Mouse (Mus musculus) midbrain, embryonic 16.5 days (tissue): ENCODE measurements around the gene Ssh1. TPM values are rescaled to one million over a fixed set of nuclear protein-coding genes. Genes with fewer than 3 reads are reported as not detected.

ENCODE experiments used
- ATAC-seq: fragments of 200-750 bp; cut with Nextera tagmentation; 2 replicates; pipeline ENCODE4 v1.8.0; 2017; ENCODE audit warnings: moderate TSS enrichment
- H3K27ac ChIP-seq: fragments of 300-500 bp; sonication (generic); 2 replicates; pipeline ENCODE4 v1.5.1; 2014; ENCODE audit warnings: mild to moderate bottlenecking, low read length, mixed read lengths
- H3K27me3 ChIP-seq: fragments of 300-500 bp; sonication (generic); 2 replicates; pipeline ENCODE4 v1.6.1; 2014; ENCODE audit warnings: low read depth, low read length, mixed read lengths; ENCODE audit not compliant: control insufficient read depth, insufficient read depth
- H3K36me3 ChIP-seq: fragments of 300-500 bp; sonication (generic); 2 replicates; pipeline ENCODE4 v1.6.1; 2014; ENCODE audit warnings: mild to moderate bottlenecking, low read length, moderate library complexity, mixed read lengths; ENCODE audit not compliant: control insufficient read depth, insufficient read depth
- H3K4me1 ChIP-seq: fragments of 300-500 bp; sonication (generic); 2 replicates; pipeline ENCODE4 v1.6.1; 2014; ENCODE audit warnings: mild to moderate bottlenecking, low read length, mixed read lengths; ENCODE audit not compliant: control insufficient read depth, insufficient read depth
- H3K4me2 ChIP-seq: fragments of 300-500 bp; sonication (generic); 2 replicates; pipeline ENCODE4 v1.6.1; 2014; ENCODE audit warnings: mild to moderate bottlenecking, low read length, mixed read lengths
- H3K4me3 ChIP-seq: fragments of 300-500 bp; sonication (generic); 2 replicates; pipeline ENCODE4 v1.5.1; 2014; ENCODE audit warnings: low read depth, mild to moderate bottlenecking, low read length, moderate library complexity, mixed read lengths
- H3K9ac ChIP-seq: fragments of 300-500 bp; sonication (generic); 2 replicates; pipeline ENCODE4 v1.6.1; 2014; ENCODE audit warnings: low read depth, low read length, mixed read lengths
- H3K9me3 ChIP-seq: fragments of 300-500 bp; sonication (generic); replicated peaks from 2 replicates; pipeline ENCODE4 v1.6.1; 2014; ENCODE audit warnings: mild to moderate bottlenecking, low read length, mixed read lengths; ENCODE audit not compliant: control insufficient read depth, poor library complexity, severe bottlenecking
- WGBS: fragments of 180-500 bp; shearing (Covaris S2); extraction: QIAGEN DNeasy Blood & Tissue Kit; methylation state at CpG from one replicate; pipeline ENCODE4 v1.1.7; 2014; 5-methylcytosine and 5-hydroxymethylcytosine counted together
- polyA plus RNA-seq: library from polyadenylated mRNA; unstranded; fragments of >200 nt; fragmentation: Nextera tagmentation; extraction: Ambion mirVana; gene quantifications from 2 replicates; pipeline ENCODE4 v1.2.1, GENCODE M21; 2015

The Ssh1 gene
- 9.4 and 13.7 TPM in 2 replicates for polyA plus RNA-seq

- no peaks in the 10 kb centered on the region for H3K9me3 ChIP-seq
- H3K27me3 ChIP-seq = no peaks in the 10 kb centered on the region
- peak within 1 kb of the TSS; percentile 84 for H3K4me3 ChIP-seq
- peak within 1 kb of the TSS; percentile 93 for H3K9ac ChIP-seq
- peak within 1 kb of the TSS; percentile 89 for H3K4me2 ChIP-seq
- H3K36me3 ChIP-seq = peaks cover 3% of the 10 kb centered on the region; the same call in 1 of the 2 replicates
- WGBS = 1% methylated on average over 58 of the region's 83 CpGs
- H3K4me1 ChIP-seq = peaks cover 31% of the 10 kb centered on the region
- peak; percentile 88 for ATAC-seq
- peak within 1 kb of the TSS; percentile 97 for H3K27ac ChIP-seq
Observed at GRCm38 (mm10) chr5:113993487-113994465, at the start of gene Ssh1. Gene Ssh1, minus strand, starts transcription at chr5:113993894.

GRCm38 (mm10) chr5:114041327-114041930, 47.7 kb upstream of the Ssh1 start:
- Histone ChIP-seq H3K9ac (no peak overlapping the region), H3K4me2 (no peak overlapping the region), H3K36me3 (peaks cover 7% of the 10 kb centered on the region), H3K27ac (no peak overlapping the region), H3K27me3 (no peaks in the 10 kb centered on the region), H3K9me3 (no peaks in the 10 kb centered on the region), H3K4me1 (no peaks in the 10 kb centered on the region), H3K4me3 (no peak overlapping the region)
- ATAC-seq = no peak
- 28% methylated on average over 15 of the region's 15 CpGs for WGBS

- Histone ChIP-seq H3K4me2 (no peak overlapping the region), H3K36me3 (peaks cover 7% of the 10 kb centered on the region), H3K9ac (no peak overlapping the region), H3K27ac (no peak overlapping the region), H3K9me3 (no peaks in the 10 kb centered on the region), H3K4me1 (no peaks in the 10 kb centered on the region), H3K4me3 (no peak overlapping the region), H3K27me3 (no peaks in the 10 kb centered on the region)
- WGBS = 67% methylated on average over 1 of the region's 1 CpGs
- ATAC-seq = no peak
Observed at GRCm38 (mm10) chr5:114040911-114041310, 47.2 kb upstream of the Ssh1 start.

DNA sequence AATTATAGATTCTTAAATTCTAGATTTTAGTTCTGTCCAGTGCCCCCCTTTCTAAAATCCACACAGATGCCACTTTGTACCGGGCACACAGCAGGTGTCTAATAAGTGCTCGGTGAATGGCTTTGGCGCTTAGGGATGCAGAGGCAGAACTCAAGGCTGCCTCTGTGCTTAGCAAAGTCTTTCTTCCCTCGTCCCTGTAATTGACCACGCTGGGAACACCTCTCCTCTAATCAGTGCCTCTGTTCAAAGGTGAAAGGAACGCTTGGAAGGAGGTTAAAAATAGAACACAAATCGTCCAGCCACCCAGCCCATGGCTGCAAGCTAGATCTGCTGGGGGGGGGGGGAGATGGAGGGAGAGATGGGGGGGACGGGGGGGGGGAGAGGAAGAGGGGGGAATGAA, 46.8 kb upstream of the Ssh1 start:
- ATAC-seq = no peak
- Histone ChIP-seq H3K27me3 (no peaks in the 10 kb centered on the region), H3K9me3 (no peaks in the 10 kb centered on the region), H3K9ac (no peak overlapping the region), H3K4me2 (no peak overlapping the region), H3K36me3 (peaks cover 7% of the 10 kb centered on the region), H3K4me1 (no peaks in the 10 kb centered on the region), H3K27ac (no peak overlapping the region), H3K4me3 (no peak overlapping the region)
- WGBS = 14% methylated on average over 8 of the region's 8 CpGs

DNA sequence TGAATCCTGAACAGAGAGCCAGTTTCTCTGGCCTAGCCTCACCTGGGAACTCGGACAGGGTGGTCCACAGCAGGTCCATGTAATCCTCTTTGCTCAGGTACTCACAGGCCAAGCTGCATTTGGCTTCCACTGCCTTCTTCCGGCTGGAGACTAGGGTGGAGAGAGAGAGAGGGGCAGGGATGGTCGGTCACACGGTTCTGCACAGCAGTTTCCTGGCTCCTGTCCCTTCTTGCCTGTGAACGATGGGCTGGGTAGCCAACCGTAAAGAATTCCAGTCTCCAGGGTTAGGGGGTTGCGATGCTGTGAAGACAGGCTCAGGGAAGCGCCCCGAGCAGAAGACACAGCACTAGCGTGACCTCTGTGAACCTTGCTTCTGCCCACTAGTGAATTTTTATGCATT, 41.4 kb upstream of the Ssh1 start:
- H3K36me3 ChIP-seq = peaks cover 22% of the 10 kb centered on the region
- H3K27me3 ChIP-seq = no peaks in the 10 kb centered on the region
- no peak overlapping the region for H3K4me2 ChIP-seq
- H3K4me3 ChIP-seq = no peak overlapping the region
- 45% methylated on average over 10 of the region's 10 CpGs for WGBS
- ATAC-seq = no peak
- no peaks in the 10 kb centered on the region for H3K9me3 ChIP-seq
- no peak overlapping the region for H3K9ac ChIP-seq
- H3K4me1 ChIP-seq = no peaks in the 10 kb centered on the region
- H3K27ac ChIP-seq = no peak overlapping the region

GRCm38 (mm10) chr5:114034393-114034792, 40.7 kb upstream of the Ssh1 start:
- no peaks in the 10 kb centered on the region for H3K4me1 ChIP-seq
- no peak overlapping the region for H3K4me2 ChIP-seq
- 84% methylated on average over 7 of the region's 7 CpGs for WGBS
- no peak overlapping the region for H3K27ac ChIP-seq
- ATAC-seq = no peak
- H3K27me3 ChIP-seq = no peaks in the 10 kb centered on the region
- H3K9me3 ChIP-seq = no peaks in the 10 kb centered on the region
- peaks cover 22% of the 10 kb centered on the region for H3K36me3 ChIP-seq
- no peak overlapping the region for H3K4me3 ChIP-seq
- H3K9ac ChIP-seq = no peak overlapping the region

GRCm38 (mm10) chr5:114032161-114032763, 38.6 kb upstream of the Ssh1 start:
- ATAC-seq = no peak
- Histone ChIP-seq H3K4me3 (no peak overlapping the region), H3K9ac (no peak overlapping the region), H3K9me3 (no peaks in the 10 kb centered on the region), H3K36me3 (peaks cover 22% of the 10 kb centered on the region), H3K27ac (no peak overlapping the region), H3K4me2 (no peak overlapping the region), H3K27me3 (no peaks in the 10 kb centered on the region), H3K4me1 (no peaks in the 10 kb centered on the region)
- 89% methylated on average over 3 of the region's 3 CpGs for WGBS

GRCm38 (mm10) chr5:114030652-114031051, 37.0 kb upstream of the Ssh1 start:
- H3K4me1 ChIP-seq = no peaks in the 10 kb centered on the region
- H3K36me3 ChIP-seq = peaks cover 22% of the 10 kb centered on the region
- no peaks in the 10 kb centered on the region for H3K27me3 ChIP-seq
- no peak for ATAC-seq
- H3K4me3 ChIP-seq = no peak overlapping the region
- H3K9me3 ChIP-seq = no peaks in the 10 kb centered on the region
- no peak overlapping the region for H3K27ac ChIP-seq
- 91% methylated on average over 12 of the region's 12 CpGs for WGBS
- no peak overlapping the region for H3K4me2 ChIP-seq
- H3K9ac ChIP-seq = no peak overlapping the region
